Mouse (Mus musculus): ENCODE results near the gene Hcrtr1.

Hcrtr1 gene

GRCm38 (mm10) chr4:130112732-130113131 lies 26.4 kb downstream of the Hcrtr1 start:
- no peak for DNase-seq (ENCODE audit: low read depth, low spot score)
- H3K36me3 ChIP-seq (ENCODE audit: control insufficient read depth, insufficient read depth, low read length, poor library complexity, severe bottlenecking): no peaks in the 10 kb centered on the region
- no peaks in the 10 kb centered on the region for H3K27me3 ChIP-seq (ENCODE audit: control insufficient read depth, insufficient read depth, low read length, poor library complexity, severe bottlenecking)

GRCm38 (mm10) chr4:130112299-130112698 lies 26.9 kb downstream of the Hcrtr1 start:
- H3K27me3 ChIP-seq (ENCODE audit: control insufficient read depth, insufficient read depth, low read length, poor library complexity, severe bottlenecking): no peaks in the 10 kb centered on the region
- no peaks in the 10 kb centered on the region for H3K36me3 ChIP-seq (ENCODE audit: control insufficient read depth, insufficient read depth, low read length, poor library complexity, severe bottlenecking)
- DNase-seq (ENCODE audit: low read depth, low spot score): no peak

- DNase-seq (ENCODE audit: low read depth, low spot score): no peak
- Histone ChIP-seq H3K27me3 (ENCODE audit: control insufficient read depth, insufficient read depth, low read length, poor library complexity, severe bottlenecking) (no peaks in the 10 kb centered on the region), H3K36me3 (ENCODE audit: control insufficient read depth, insufficient read depth, low read length, poor library complexity, severe bottlenecking) (no peaks in the 10 kb centered on the region)
These were observed 29.1 kb downstream of the Hcrtr1 start for GRCm38 (mm10) chr4:130110091-130110490.

- DNase-seq (ENCODE audit: low read depth, low spot score): no peak
- Histone ChIP-seq H3K27me3 (ENCODE audit: control insufficient read depth, insufficient read depth, low read length, poor library complexity, severe bottlenecking) (no peaks in the 10 kb centered on the region), H3K36me3 (ENCODE audit: control insufficient read depth, insufficient read depth, low read length, poor library complexity, severe bottlenecking) (no peaks in the 10 kb centered on the region)
These were observed 29.5 kb downstream of the Hcrtr1 start for GRCm38 (mm10) chr4:130109666-130110065.

GRCm38 (mm10) chr4:130108929-130109328 lies 30.2 kb downstream of the Hcrtr1 start:
- no peak for DNase-seq (ENCODE audit: low read depth, low spot score)
- Histone ChIP-seq H3K27me3 (ENCODE audit: control insufficient read depth, insufficient read depth, low read length, poor library complexity, severe bottlenecking) (no peaks in the 10 kb centered on the region), H3K36me3 (ENCODE audit: control insufficient read depth, insufficient read depth, low read length, poor library complexity, severe bottlenecking) (no peaks in the 10 kb centered on the region)

GRCm38 (mm10) chr4:130107444-130108131 lies 31.6 kb downstream of the Hcrtr1 start:
- Histone ChIP-seq H3K36me3 (ENCODE audit: control insufficient read depth, insufficient read depth, low read length, poor library complexity, severe bottlenecking) (no peaks in the 10 kb centered on the region), H3K27me3 (ENCODE audit: control insufficient read depth, insufficient read depth, low read length, poor library complexity, severe bottlenecking) (no peaks in the 10 kb centered on the region)
- DNase-seq (ENCODE audit: low read depth, low spot score): peak; percentile 99

GRCm38 (mm10) chr4:130107065-130107443 lies 32.1 kb downstream of the Hcrtr1 start:
- no peaks in the 10 kb centered on the region for H3K27me3 ChIP-seq (ENCODE audit: control insufficient read depth, insufficient read depth, low read length, poor library complexity, severe bottlenecking)
- H3K36me3 ChIP-seq (ENCODE audit: control insufficient read depth, insufficient read depth, low read length, poor library complexity, severe bottlenecking): no peaks in the 10 kb centered on the region
- DNase-seq (ENCODE audit: low read depth, low spot score): no peak

GRCm38 (mm10) chr4:130104584-130104983 lies 34.6 kb downstream of the Hcrtr1 start:
- DNase-seq (ENCODE audit: low read depth, low spot score): no peak
- H3K36me3 ChIP-seq (ENCODE audit: control insufficient read depth, insufficient read depth, low read length, poor library complexity, severe bottlenecking): no peaks in the 10 kb centered on the region
- no peaks in the 10 kb centered on the region for H3K27me3 ChIP-seq (ENCODE audit: control insufficient read depth, insufficient read depth, low read length, poor library complexity, severe bottlenecking)

GRCm38 (mm10) chr4:130103632-130104031 lies 35.5 kb downstream of the Hcrtr1 start:
- DNase-seq (ENCODE audit: low read depth, low spot score): peak; percentile 26
- H3K36me3 ChIP-seq (ENCODE audit: control insufficient read depth, insufficient read depth, low read length, poor library complexity, severe bottlenecking): no peaks in the 10 kb centered on the region
- no peaks in the 10 kb centered on the region for H3K27me3 ChIP-seq (ENCODE audit: control insufficient read depth, insufficient read depth, low read length, poor library complexity, severe bottlenecking)

GRCm38 (mm10) chr4:130102111-130102651 lies 37.0 kb downstream of the Hcrtr1 start, which contains the start of gene Pef1:
Pef1 (plus strand) TSS chr4:130102558.
- no peak for DNase-seq (ENCODE audit: low read depth, low spot score)
- H3K27me3 ChIP-seq (ENCODE audit: control insufficient read depth, insufficient read depth, low read length, poor library complexity, severe bottlenecking): no peaks in the 10 kb centered on the region

GRCm38 (mm10) chr4:130101183-130101582 lies 38.0 kb downstream of the Hcrtr1 start:
- no peak for DNase-seq (ENCODE audit: low read depth, low spot score)
- no peaks in the 10 kb centered on the region for H3K36me3 ChIP-seq (ENCODE audit: control insufficient read depth, insufficient read depth, low read length, poor library complexity, severe bottlenecking)

More at GRCm38 (mm10) chr4:130102111-130102651, 37.0 kb downstream of the Hcrtr1 start, which contains the start of gene Pef1:
- no peaks in the 10 kb centered on the region for H3K36me3 ChIP-seq (ENCODE audit: control insufficient read depth, insufficient read depth, low read length, poor library complexity, severe bottlenecking)

GRCm38 (mm10) chr4:130095137-130095536 lies 44.0 kb downstream of the Hcrtr1 start:
- no peaks in the 10 kb centered on the region for H3K36me3 ChIP-seq (ENCODE audit: control insufficient read depth, insufficient read depth, low read length, poor library complexity, severe bottlenecking)
- no peak for DNase-seq (ENCODE audit: low read depth, low spot score)

More at GRCm38 (mm10) chr4:130101183-130101582, 38.0 kb downstream of the Hcrtr1 start:
- H3K27me3 ChIP-seq (ENCODE audit: control insufficient read depth, insufficient read depth, low read length, poor library complexity, severe bottlenecking): no peaks in the 10 kb centered on the region

GRCm38 (mm10) chr4:130087293-130087692 lies 51.9 kb downstream of the Hcrtr1 start:
- Histone ChIP-seq H3K27me3 (ENCODE audit: control insufficient read depth, insufficient read depth, low read length, poor library complexity, severe bottlenecking) (no peaks in the 10 kb centered on the region), H3K36me3 (ENCODE audit: control insufficient read depth, insufficient read depth, low read length, poor library complexity, severe bottlenecking) (no peaks in the 10 kb centered on the region)
- peak; percentile 89 for DNase-seq (ENCODE audit: low read depth, low spot score)

More at GRCm38 (mm10) chr4:130095137-130095536, 44.0 kb downstream of the Hcrtr1 start:
- no peaks in the 10 kb centered on the region for H3K27me3 ChIP-seq (ENCODE audit: control insufficient read depth, insufficient read depth, low read length, poor library complexity, severe bottlenecking)

GRCm38 (mm10) chr4:130085246-130085820 lies 53.8 kb downstream of the Hcrtr1 start:
- no peaks in the 10 kb centered on the region for H3K27me3 ChIP-seq (ENCODE audit: control insufficient read depth, insufficient read depth, low read length, poor library complexity, severe bottlenecking)
- no peak for DNase-seq (ENCODE audit: low read depth, low spot score)
- H3K36me3 ChIP-seq (ENCODE audit: control insufficient read depth, insufficient read depth, low read length, poor library complexity, severe bottlenecking): no peaks in the 10 kb centered on the region

GRCm38 (mm10) chr4:130084331-130084945 lies 54.7 kb downstream of the Hcrtr1 start:
- no peaks in the 10 kb centered on the region for H3K36me3 ChIP-seq (ENCODE audit: control insufficient read depth, insufficient read depth, low read length, poor library complexity, severe bottlenecking)
- DNase-seq (ENCODE audit: low read depth, low spot score): no peak
- no peaks in the 10 kb centered on the region for H3K27me3 ChIP-seq (ENCODE audit: control insufficient read depth, insufficient read depth, low read length, poor library complexity, severe bottlenecking)
